Mouse (Mus musculus) lung, postnatal 0 days (tissue): ENCODE measurements at regions not wholly inside any gene's neighbourhood (a gene's known extent, or its start where the extent isn't known, plus 50 kb on each side); places are given as distances from the start of the nearest gene placed in this dataset.

Experiments
- ATAC-seq: fragments of 200-750 bp; cut with Nextera tagmentation; 2 replicates; pipeline ENCODE4 v1.8.0; 2017; ENCODE audit warnings: moderate library complexity
- DNase-seq: peaks from one replicate; pipeline ENCODE4 v3.0.0-alpha.2; 2016; ENCODE audit warnings: low spot score
- H3K27ac ChIP-seq: fragments of 300-500 bp; sonication (generic); 2 replicates; pipeline ENCODE4 v1.5.1; 2014; ENCODE audit warnings: antibody characterized with exemption, mild to moderate bottlenecking, low read length, mixed read lengths
- H3K27me3 ChIP-seq: fragments of 300-500 bp; sonication (generic); replicated peaks from 2 replicates; pipeline ENCODE4 v1.6.1; 2014; ENCODE audit warnings: low read length, mixed read lengths; ENCODE audit not compliant: insufficient read depth
- H3K36me3 ChIP-seq: fragments of 300-500 bp; sonication (generic); 2 replicates; pipeline ENCODE4 v1.6.1; 2014; ENCODE audit warnings: low read length, mixed read lengths; ENCODE audit not compliant: insufficient read depth
- H3K4me1 ChIP-seq: fragments of 300-500 bp; sonication (generic); 2 replicates; pipeline ENCODE4 v1.6.1; 2014; ENCODE audit warnings: antibody characterized with exemption, low read depth, low read length, mixed read lengths; ENCODE audit not compliant: insufficient read depth
- H3K4me2 ChIP-seq: fragments of 300-500 bp; sonication (generic); replicated peaks from 2 replicates; pipeline ENCODE4 v1.6.1; 2014; ENCODE audit warnings: low read depth, mild to moderate bottlenecking, low read length, moderate library complexity, mixed read lengths
- H3K4me3 ChIP-seq: fragments of 300-500 bp; sonication (generic); 2 replicates; pipeline ENCODE4 v1.5.1; 2014; ENCODE audit warnings: low read depth, low read length
- H3K9ac ChIP-seq: fragments of 300-500 bp; sonication (generic); replicated peaks from 2 replicates; pipeline ENCODE4 v1.6.1; 2014; ENCODE audit warnings: low read depth, mild to moderate bottlenecking
- H3K9me3 ChIP-seq: fragments of 300-500 bp; sonication (generic); 2 replicates; pipeline ENCODE4 v1.6.1; 2016; ENCODE audit warnings: low read length, mixed read lengths
- CTCF ChIP-seq: IDR thresholded peaks from 2 replicates; pipeline ENCODE4 v1.5.1; 2016; ENCODE audit warnings: antibody characterized with exemption, mild to moderate bottlenecking
- EP300 ChIP-seq: IDR thresholded peaks from 2 replicates; pipeline ENCODE4 v1.6.1; 2016; ENCODE audit warnings: antibody characterized with exemption, mild to moderate bottlenecking, control low read depth
- WGBS: fragments of 180-500 bp; shearing (Covaris S2); extraction: QIAGEN DNeasy Blood & Tissue Kit; methylation state at CpG from one replicate; pipeline ENCODE4 v1.1.7; 2014; 5-methylcytosine and 5-hydroxymethylcytosine counted together

DNA sequence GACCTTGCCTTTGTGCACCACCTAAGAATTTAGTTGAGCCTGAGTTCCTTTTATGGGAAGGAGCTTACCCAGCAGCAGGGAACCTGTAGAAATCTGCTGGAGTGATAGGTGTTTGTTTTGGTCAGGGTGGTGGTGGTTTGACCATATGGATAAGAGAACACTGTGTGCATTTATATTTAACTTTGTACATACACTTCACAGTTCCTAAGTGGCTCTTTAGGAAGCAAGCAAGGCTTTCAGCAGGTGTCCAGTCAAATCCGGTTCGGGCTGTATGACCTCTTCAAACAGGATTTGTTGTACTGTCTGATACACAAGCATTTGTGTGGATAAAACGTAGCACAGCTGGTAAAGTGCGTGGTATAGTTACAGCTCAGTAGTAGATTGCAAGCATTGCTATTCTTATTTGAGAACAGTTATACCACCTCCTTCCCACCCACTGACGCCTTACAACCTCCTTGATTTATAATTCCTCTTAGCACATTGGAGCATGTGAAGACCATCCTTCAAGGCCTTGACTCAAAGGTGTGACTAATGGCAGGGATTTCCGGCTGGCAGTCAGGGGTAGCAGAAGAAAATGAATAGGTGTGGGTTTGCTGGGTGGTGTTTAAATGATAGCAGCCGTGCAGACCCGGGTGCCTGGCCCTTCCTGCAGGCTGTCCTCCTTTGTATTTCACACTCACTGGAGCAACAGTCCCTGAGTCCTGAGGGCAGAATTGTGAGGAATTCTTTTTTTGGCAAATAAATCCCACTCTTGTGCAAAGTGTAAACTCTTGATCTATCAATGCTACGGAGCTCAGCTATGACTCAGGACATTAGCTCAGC, 79.4 kb upstream of the Osmr start:
- ATAC-seq = peak; percentile 91
- H3K4me1 ChIP-seq = no peaks in the 10 kb centered on the region
- H3K4me2 ChIP-seq = no peak overlapping the region
- no peaks in the 10 kb centered on the region for H3K36me3 ChIP-seq
- TF ChIP-seq CTCF (no peak), EP300 (peak; percentile 69; the same call in 1 of the 2 replicates)
- H3K4me3 ChIP-seq = no peak overlapping the region
- H3K9ac ChIP-seq = no peak overlapping the region
- no peaks in the 10 kb centered on the region for H3K9me3 ChIP-seq
- 33% methylated on average over 9 of the region's 9 CpGs for WGBS
- H3K27me3 ChIP-seq = no peaks in the 10 kb centered on the region
- peak; percentile 79 for DNase-seq
- peak overlapping the region; percentile 43; the same call in 1 of the 2 replicates for H3K27ac ChIP-seq

DNA sequence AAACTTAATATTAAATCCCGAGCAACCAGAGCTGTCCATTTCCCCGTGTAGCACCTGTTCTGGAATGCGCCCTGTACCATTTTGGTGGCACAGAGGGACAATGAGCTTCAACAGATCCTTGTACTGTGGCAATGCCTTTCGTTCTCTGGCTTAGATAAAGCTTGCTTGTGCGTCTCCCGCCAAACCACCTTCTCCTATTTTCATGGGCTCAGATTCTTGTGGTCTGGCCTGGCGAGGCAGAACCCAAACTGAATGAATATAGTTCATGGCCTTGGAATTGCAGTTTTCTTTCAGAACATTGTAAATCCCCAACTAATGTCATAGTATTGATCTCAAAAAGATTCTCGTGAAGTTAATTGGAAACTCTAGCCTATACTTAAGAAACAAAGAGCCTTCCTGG, 85.1 kb upstream of the Osmr start:
- Histone ChIP-seq H3K4me1 (no peaks in the 10 kb centered on the region), H3K9ac (no peak overlapping the region), H3K4me3 (no peak overlapping the region), H3K27ac (no peak overlapping the region), H3K36me3 (no peaks in the 10 kb centered on the region), H3K4me2 (no peak overlapping the region), H3K27me3 (no peaks in the 10 kb centered on the region), H3K9me3 (no peaks in the 10 kb centered on the region)
- DNase-seq (no peak), ATAC-seq (no peak)
- TF ChIP-seq CTCF (no peak), EP300 (no peak)
- 93% methylated on average over 8 of the region's 8 CpGs for WGBS

DNA sequence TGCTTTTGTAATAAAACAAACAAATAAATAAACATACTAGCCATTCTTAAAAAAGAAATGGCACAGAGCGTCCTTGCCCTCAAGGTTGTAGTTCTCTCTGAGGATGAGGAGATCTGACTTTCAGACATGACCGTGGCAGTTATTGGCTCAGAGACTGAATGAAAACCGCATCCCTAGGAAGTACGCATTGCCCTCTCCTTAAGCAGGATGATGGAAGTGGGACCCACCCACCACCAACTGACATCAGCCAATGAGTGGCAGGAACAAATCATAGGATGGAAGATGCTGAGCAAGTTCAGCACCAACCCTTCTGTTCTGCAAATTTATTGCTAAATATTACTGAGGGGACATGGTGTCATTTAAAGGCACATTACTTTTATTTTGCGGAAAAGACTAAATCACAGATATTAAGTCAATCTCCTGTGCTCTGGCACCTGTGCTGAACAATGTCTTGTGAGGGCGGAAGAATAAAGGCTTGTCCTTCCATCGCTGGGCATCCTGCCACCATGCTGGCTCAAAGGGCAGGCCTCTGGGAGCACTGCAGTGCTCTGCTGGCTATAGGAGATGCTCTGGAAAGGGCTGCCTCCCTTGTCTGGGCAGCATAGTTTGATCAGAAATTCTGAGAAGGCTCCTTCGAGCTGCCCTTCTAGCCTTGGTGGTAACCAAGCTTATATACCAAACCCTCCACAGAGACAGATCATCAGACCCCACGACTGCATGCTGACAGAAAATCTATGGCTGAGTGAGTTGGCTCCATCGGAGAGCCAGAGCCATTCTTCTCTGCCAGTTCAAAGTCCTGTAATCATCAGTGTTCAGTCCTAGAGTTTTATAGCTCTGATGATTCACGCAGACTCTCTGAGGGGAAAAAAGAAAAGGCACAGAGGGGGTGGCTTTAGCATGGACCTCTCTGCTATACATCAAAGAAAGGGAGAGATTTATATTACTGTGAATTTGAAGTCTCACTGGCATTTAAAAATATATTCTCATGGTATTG, 86.3 kb upstream of the Osmr start:
- DNase-seq = no peak

DNA sequence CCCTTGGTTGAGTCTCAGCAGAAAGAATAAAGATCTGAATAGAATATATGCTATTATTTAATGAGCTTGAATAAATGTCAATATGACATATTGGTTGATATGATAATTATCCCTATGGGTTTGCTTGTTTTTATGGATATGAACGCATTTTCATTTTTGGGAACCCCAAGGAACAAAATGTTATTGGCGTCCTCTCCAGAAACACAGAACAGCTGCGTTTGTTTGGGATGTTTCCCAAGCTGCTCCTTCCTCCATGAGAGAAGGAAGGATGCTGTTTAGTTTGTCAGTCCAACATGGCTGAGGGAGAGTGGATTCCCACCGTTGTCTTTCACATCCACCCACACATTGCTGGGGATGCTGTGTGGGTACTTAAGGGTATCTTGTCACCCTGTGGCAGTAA, 89.9 kb upstream of the Osmr start:
- Histone ChIP-seq H3K4me3 (no peak overlapping the region), H3K36me3 (no peaks in the 10 kb centered on the region), H3K9ac (no peak overlapping the region), H3K9me3 (no peaks in the 10 kb centered on the region), H3K27ac (no peak overlapping the region), H3K4me1 (no peaks in the 10 kb centered on the region), H3K4me2 (no peak overlapping the region), H3K27me3 (no peaks in the 10 kb centered on the region)
- WGBS = 73% methylated on average over 4 of the region's 4 CpGs
- TF ChIP-seq CTCF = no peak
- TF ChIP-seq EP300 = peak; percentile 67
- DNase-seq = peak; percentile 33
- ATAC-seq = no peak

More for the DNA sequence above, 86.3 kb upstream of the Osmr start:
- Histone ChIP-seq H3K27me3 (no peaks in the 10 kb centered on the region), H3K36me3 (no peaks in the 10 kb centered on the region), H3K4me2 (no peak overlapping the region), H3K27ac (no peak overlapping the region), H3K9ac (no peak overlapping the region), H3K9me3 (no peaks in the 10 kb centered on the region), H3K4me1 (no peaks in the 10 kb centered on the region), H3K4me3 (no peak overlapping the region)
- ATAC-seq = no peak
- 82% methylated on average over 11 of the region's 11 CpGs for WGBS
- TF ChIP-seq EP300 (no peak), CTCF (no peak)

DNA sequence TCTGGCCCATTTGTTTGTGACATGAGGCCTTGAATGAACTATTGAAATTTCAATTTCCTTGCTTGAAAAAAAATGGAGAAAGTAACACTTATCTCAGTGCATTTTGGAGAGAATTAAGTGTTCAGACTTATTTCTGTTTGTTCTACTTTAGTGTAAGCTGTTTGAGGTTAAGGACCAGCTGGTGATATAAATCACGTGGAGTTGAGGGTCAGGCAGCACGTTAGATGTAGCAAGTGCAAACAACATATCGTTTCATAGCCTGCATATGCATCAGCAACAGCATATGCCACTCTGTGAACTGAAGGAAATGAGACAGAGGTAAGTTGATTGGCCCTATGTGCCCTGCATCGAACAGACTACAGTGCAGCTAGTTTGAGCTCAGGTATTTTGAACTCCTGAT, 90.7 kb upstream of the Osmr start:
- ATAC-seq (peak; percentile 62; the same call in 1 of the 2 replicates), DNase-seq (peak; percentile 69)
- Histone ChIP-seq H3K27me3 (no peaks in the 10 kb centered on the region), H3K4me1 (no peaks in the 10 kb centered on the region), H3K36me3 (no peaks in the 10 kb centered on the region), H3K4me2 (no peak overlapping the region), H3K9me3 (no peaks in the 10 kb centered on the region), H3K4me3 (no peak overlapping the region), H3K27ac (no peak overlapping the region), H3K9ac (no peak overlapping the region)
- TF ChIP-seq EP300 (peak; percentile 42; the same call in 1 of the 2 replicates), CTCF (no peak)
- 42% methylated on average over 4 of the region's 4 CpGs for WGBS

DNA sequence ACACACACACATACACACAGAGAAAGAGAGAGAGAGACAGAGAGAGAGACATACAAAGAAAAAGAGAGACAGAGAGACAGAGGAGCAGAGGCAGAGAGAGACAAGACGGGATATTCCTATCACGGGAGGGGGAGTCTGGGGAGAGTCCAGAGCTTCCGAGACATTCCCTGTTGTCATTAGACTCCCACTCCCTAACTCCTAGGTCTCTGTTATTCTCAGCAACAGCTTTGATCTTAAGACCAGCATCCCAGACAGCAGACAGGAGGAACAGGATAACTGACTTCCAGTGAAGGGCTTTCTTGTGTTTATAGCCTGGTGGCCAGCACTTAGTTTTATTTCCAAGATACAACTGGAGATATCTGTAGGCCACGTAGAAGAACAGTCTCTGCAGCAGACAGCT, 99.6 kb upstream of the Osmr start:
- H3K27ac ChIP-seq = no peak overlapping the region
- no peak for ATAC-seq
- no peak overlapping the region for H3K9ac ChIP-seq
- no peak for DNase-seq
- no peaks in the 10 kb centered on the region; the same call in 1 of the 2 replicates for H3K4me1 ChIP-seq
- WGBS = 60% methylated on average over 4 of the region's 4 CpGs
- H3K36me3 ChIP-seq = no peaks in the 10 kb centered on the region
- TF ChIP-seq EP300 (no peak), CTCF (no peak)
- H3K9me3 ChIP-seq = no peaks in the 10 kb centered on the region
- no peak overlapping the region for H3K4me3 ChIP-seq
- H3K4me2 ChIP-seq = no peak overlapping the region
- no peaks in the 10 kb centered on the region for H3K27me3 ChIP-seq
